Mouse (Mus musculus): ENCODE data around the gene Tex33. TPM values are rescaled to one million over a fixed set of nuclear protein-coding genes. Genes with fewer than 3 reads are reported as not detected.

The Tex33 gene
- total and polyA plus RNA-seq, 3 experiments: 4.3 to 4.7 TPM; not detected in 1

- Histone ChIP-seq H3K27ac (ENCODE audit: control insufficient read depth, low read depth, low read length) (no peak overlapping the region), H3K79me2 (ENCODE audit: control insufficient read depth, insufficient read depth, low read length, poor library complexity) (no peaks in the 10 kb centered on the region), H3K4me1 (ENCODE audit: control insufficient read depth in 1 of 2, insufficient read depth in 2 of 2, low read length in 2 of 2) (peaks cover 0 to 5% of the 10 kb centered on the region in 2 experiments; a peak in 1 of 4 replicates), H3K9ac (ENCODE audit: control insufficient read depth, low read depth, low read length, poor library complexity, severe bottlenecking) (no peak overlapping the region), H3K4me3 (ENCODE audit: control insufficient read depth in 1 of 2, insufficient read depth in 1 of 2, low read depth in 2 of 2, low read length in 2 of 2) (no peak overlapping the region), H3K9me3 (replicated peaks; ENCODE audit: insufficient read depth, low read length) (no peaks in the 10 kb centered on the region), H3K27me3 (ENCODE audit: control insufficient read depth in 1 of 2, insufficient read depth in 2 of 2, low read length in 2 of 2) (peaks cover 0 to 3% of the 10 kb centered on the region in 2 experiments; a peak in 2 of 4 replicates), H3K36me3 (ENCODE audit: control insufficient read depth in 1 of 2, insufficient read depth in 2 of 2, low read length in 2 of 2) (peaks cover 0 to 2% of the 10 kb centered on the region in 2 experiments; a peak in 1 of 4 replicates)
- DNase-seq (ENCODE audit: low read depth, low spot score): peak; percentile 36
- TF ChIP-seq USF2 (IDR thresholded peaks at IDR 0.05; ENCODE audit: borderline replicate concordance in 1 of 2, insufficient read depth in 1 of 2, low read depth in 1 of 2, low read length in 2 of 2) (no peak), JUND (IDR thresholded peaks at IDR 0.05; ENCODE audit: low read depth, low read length) (no peak), GATA1 (IDR thresholded peaks at IDR 0.05; ENCODE audit: low read depth, low read length) (no peak), BHLHE40 (IDR thresholded peaks at IDR 0.05; ENCODE audit: borderline replicate concordance, low read depth, low read length) (no peak), KAT2A (conservative IDR thresholded peaks at IDR 0.05; ENCODE audit: low read depth, low read length) (no peak), SIN3A (IDR thresholded peaks at IDR 0.05; ENCODE audit: low read length) (no peak), ELF1 (IDR thresholded peaks at IDR 0.05; ENCODE audit: low read depth, low read length) (no peak)
These were observed 28.8 kb upstream of the Tex33 start for GRCm38 (mm10) chr15:78424507-78424906.

- no peak overlapping the region for H3K27ac ChIP-seq (ENCODE audit: control insufficient read depth, low read depth, low read length)
- H3K4me1 ChIP-seq (ENCODE audit: control insufficient read depth in 1 of 2, insufficient read depth in 2 of 2, low read length in 2 of 2): peaks cover 0 to 5% of the 10 kb centered on the region in 2 experiments; a peak in 1 of 4 replicates
- peaks cover 0 to 2% of the 10 kb centered on the region in 2 experiments; a peak in 1 of 4 replicates for H3K36me3 ChIP-seq (ENCODE audit: control insufficient read depth in 1 of 2, insufficient read depth in 2 of 2, low read length in 2 of 2)
- H3K9ac ChIP-seq (ENCODE audit: control insufficient read depth, low read depth, low read length, poor library complexity, severe bottlenecking): no peak overlapping the region
- DNase-seq (ENCODE audit: low read depth, low spot score): peak; percentile 86
- H3K79me2 ChIP-seq (ENCODE audit: control insufficient read depth, insufficient read depth, low read length, poor library complexity): no peaks in the 10 kb centered on the region
- H3K27me3 ChIP-seq (ENCODE audit: control insufficient read depth in 1 of 2, insufficient read depth in 2 of 2, low read length in 2 of 2): peaks cover 0 to 3% of the 10 kb centered on the region in 2 experiments; a peak in 2 of 4 replicates
- H3K4me3 ChIP-seq (ENCODE audit: control insufficient read depth in 1 of 2, insufficient read depth in 1 of 2, low read depth in 2 of 2, low read length in 2 of 2): no peak overlapping the region
- no peaks in the 10 kb centered on the region for H3K9me3 ChIP-seq (replicated peaks; ENCODE audit: insufficient read depth, low read length)
- TF ChIP-seq MAFK (IDR thresholded peaks at IDR 0.05; ENCODE audit: borderline replicate concordance, low read depth, low read length): no peak
- TF ChIP-seq HCFC1 (IDR thresholded peaks at IDR 0.05; ENCODE audit: low read depth, low read length): no peak
- no peak for TF ChIP-seq ZNF384 (IDR thresholded peaks at IDR 0.05; ENCODE audit: low read depth, low read length)
- no peak for TF ChIP-seq KAT2A (conservative IDR thresholded peaks at IDR 0.05; ENCODE audit: low read depth, low read length)
- no peak for TF ChIP-seq ZKSCAN1 (IDR thresholded peaks at IDR 0.05; ENCODE audit: low read depth, low read length)
- peak; percentile 69 for TF ChIP-seq RAD21 (IDR thresholded peaks at IDR 0.05; ENCODE audit: low read depth, low read length)
- TF ChIP-seq BHLHE40 (IDR thresholded peaks at IDR 0.05; ENCODE audit: borderline replicate concordance, low read depth, low read length): peak; percentile 33; the same call in 1 of the 2 replicates
- no peak for TF ChIP-seq GATA1 (IDR thresholded peaks at IDR 0.05; ENCODE audit: low read depth, low read length)
- TF ChIP-seq NRF1 (IDR thresholded peaks at IDR 0.05; ENCODE audit: insufficient read depth, low read depth, low read length, poor library complexity, severe bottlenecking): no peak
- TF ChIP-seq GABPA (IDR thresholded peaks at IDR 0.05; ENCODE audit: low read depth, low read length): no peak
- TF ChIP-seq RCOR1 (IDR thresholded peaks at IDR 0.05; ENCODE audit: low read depth, low read length): no peak
- no peak for TF ChIP-seq USF1 (IDR thresholded peaks at IDR 0.05; ENCODE audit: low read depth, low read length)
- no peak for TF ChIP-seq USF2 (IDR thresholded peaks at IDR 0.05; ENCODE audit: borderline replicate concordance in 1 of 2, insufficient read depth in 1 of 2, low read depth in 1 of 2, low read length in 2 of 2)
- no peak for TF ChIP-seq MYC (IDR thresholded peaks at IDR 0.05; ENCODE audit: low read depth, low read length)
- no peak for TF ChIP-seq POLR2AphosphoS2 (IDR thresholded peaks at IDR 0.05; ENCODE audit: low read length)
- TF ChIP-seq UBTF (IDR thresholded peaks at IDR 0.05; ENCODE audit: borderline replicate concordance, insufficient read depth, low read depth, low read length): no peak
- peak; percentile 96 for TF ChIP-seq SMC3 (IDR thresholded peaks at IDR 0.05; ENCODE audit: low read depth, low read length)
- no peak for TF ChIP-seq ETS1 (IDR thresholded peaks at IDR 0.05; ENCODE audit: low read depth, low read length)
- no peak for TF ChIP-seq EP300 (IDR thresholded peaks at IDR 0.05; ENCODE audit: low read depth in 1 of 2, low read length in 2 of 2)
- 0 out of 2 replicates have a peak, but pooled peaks have one; percentile 16 for TF ChIP-seq MAX (IDR thresholded peaks at IDR 0.05; ENCODE audit: low read length)
- no peak for TF ChIP-seq TBP (IDR thresholded peaks at IDR 0.05; ENCODE audit: low read depth, low read length)
- TF ChIP-seq CTCF (IDR thresholded peaks at IDR 0.05 in 2 of 3, conservative IDR thresholded peaks at IDR 0.05 in 1 of 3; ENCODE audit: control insufficient read depth in 1 of 3, insufficient read depth in 1 of 3, low read depth in 2 of 3, low read length in 3 of 3, poor library complexity in 1 of 3, severe bottlenecking in 1 of 3): peak; percentile 90 to 97 (median 92)
- TF ChIP-seq TCF12 (IDR thresholded peaks at IDR 0.05; ENCODE audit: low read depth, low read length): 0 out of 2 replicates have a peak, but pooled peaks have one; percentile 8
- TF ChIP-seq CHD1 (IDR thresholded peaks at IDR 0.05; ENCODE audit: low read depth, low read length): no peak
These were observed 26.6 kb upstream of the Tex33 start for GRCm38 (mm10) chr15:78422046-78422956.

All from MEL (cell line).